Mouse (Mus musculus) CD4-positive helper T cell, adult 2 months (primary cell): ENCODE results near the gene Tox2.

Experiments used
- DNase-seq: peaks from one replicate; pipeline ENCODE4 v3.0.0-alpha.2; 2012; ENCODE audit warnings: low read depth, missing footprints, low spot score

Tox2 gene

DNA sequence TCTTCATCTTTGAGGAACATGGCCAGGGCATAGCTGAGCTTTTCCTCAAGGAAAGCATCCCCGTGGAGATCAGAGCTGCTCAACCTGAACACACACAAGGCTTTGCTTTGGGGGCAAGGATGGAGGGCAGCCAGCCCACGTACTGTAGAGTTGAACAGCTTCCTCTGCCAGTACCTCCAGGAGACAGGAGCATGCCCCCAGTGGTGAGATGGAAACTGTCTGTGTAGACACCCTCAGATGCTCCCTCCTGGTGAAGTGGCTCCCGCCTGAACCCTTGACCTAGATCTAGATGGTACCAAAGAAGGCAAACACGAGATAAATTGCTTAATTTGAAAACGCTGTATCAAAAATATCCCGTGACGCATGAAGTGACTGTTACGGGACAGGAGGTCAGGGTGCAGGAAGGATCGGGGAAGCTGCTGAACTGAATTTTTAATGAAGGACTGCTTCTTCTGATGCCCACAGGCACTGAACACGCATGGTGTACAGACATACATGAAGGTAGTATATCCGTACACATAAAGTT lies 107.3 kb downstream of the Tox2 start:
- DNase-seq = no peak

DNA sequence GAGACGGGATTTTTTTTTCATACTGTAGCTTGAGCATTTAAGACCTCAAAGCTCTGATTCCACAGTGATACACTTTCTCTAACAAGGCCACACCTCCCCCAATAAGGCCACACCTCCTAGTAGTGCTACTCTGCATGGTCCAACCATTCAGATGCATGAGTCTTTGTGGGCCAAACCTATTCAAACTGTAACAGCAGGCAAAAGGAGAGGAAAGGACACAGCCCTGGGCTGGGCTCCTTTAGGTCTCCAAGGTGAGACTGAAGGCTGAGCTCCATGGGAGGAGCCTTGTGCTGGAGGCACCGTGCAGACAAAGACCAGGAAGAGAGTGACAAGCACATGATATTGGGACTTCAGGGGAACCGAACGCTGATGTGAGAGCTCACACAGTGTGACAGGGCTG lies 114.4 kb downstream of the Tox2 start:
- no peak for DNase-seq

DNA sequence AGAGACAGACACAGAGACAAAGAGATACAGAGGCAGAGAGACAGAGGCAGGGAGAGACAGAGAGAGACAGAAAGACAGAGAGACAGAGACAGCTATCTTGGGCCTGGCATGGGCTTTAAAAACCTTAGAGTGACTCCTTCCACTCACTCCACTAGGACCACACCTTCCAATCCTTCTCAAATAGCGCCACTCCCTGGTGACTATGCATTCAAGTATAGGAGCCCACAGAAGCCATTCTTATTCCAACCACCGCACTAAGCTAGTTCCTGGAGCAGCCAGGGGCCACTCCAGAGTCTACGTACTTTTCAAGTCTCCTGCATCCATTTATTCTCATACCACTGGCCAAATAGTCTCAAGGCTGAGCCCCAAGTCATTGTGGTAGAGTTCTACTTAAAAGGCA lies 115.9 kb downstream of the Tox2 start:
- DNase-seq = no peak

DNA sequence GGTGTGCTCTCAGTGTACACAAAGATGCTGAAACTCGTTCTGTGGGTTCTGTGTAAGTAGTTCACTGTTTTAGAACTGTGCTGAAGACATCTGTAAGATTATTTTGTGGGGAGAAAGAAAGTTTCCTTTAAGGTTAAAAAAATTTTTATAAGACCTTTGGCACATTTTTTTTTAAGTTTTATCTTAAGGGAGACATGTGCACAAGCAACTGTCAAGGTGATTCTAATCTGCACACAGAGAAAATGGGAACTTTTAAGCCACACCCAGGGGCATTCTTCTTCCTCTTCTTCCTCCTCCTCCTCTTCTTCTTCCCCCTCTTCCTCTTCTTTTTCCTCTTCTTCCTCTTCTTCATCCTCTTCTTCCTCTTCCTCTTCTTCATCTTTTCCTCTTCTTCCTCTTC lies 120.2 kb downstream of the Tox2 start:
- DNase-seq = no peak

DNA sequence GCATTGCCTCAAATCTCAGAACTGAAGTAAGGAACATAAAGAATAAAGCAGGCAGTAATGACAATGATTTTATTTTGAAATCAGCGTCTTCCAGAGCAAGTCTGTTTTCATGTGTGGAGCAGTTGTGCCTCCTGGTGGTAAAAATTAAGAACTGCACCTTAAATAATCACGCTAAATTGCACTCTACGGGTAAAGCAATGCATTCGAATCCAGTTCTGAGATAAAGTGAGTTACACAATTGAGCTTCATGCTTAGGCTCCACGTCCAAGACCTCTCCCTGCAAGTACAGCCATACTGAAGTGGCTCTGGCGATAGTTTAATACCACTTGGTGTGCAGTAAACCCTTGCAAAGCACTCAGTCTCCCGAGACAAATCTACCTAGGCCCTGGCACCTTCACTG lies 127.8 kb downstream of the Tox2 start:
- peak; percentile 67 for DNase-seq

DNA sequence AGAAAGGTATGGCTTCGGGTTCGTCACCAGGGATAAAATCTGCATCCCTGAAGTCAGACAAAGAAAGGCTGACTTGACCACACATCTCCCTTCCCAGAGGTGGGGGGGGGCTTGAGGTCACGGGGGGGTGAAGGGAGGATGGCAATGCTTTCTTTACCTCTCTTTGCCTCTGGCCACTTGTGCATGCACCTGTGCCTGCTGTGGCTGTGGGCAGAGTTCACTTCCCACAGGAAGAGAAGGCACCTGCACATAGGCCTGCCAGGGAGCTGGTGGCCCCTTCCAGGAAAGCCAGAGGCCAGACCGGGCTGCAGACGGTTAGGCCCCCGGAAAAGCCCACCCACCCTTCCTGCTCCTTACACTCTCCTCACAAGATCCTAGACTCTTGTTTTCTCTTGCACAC lies 128.5 kb downstream of the Tox2 start:
- no peak for DNase-seq

DNA sequence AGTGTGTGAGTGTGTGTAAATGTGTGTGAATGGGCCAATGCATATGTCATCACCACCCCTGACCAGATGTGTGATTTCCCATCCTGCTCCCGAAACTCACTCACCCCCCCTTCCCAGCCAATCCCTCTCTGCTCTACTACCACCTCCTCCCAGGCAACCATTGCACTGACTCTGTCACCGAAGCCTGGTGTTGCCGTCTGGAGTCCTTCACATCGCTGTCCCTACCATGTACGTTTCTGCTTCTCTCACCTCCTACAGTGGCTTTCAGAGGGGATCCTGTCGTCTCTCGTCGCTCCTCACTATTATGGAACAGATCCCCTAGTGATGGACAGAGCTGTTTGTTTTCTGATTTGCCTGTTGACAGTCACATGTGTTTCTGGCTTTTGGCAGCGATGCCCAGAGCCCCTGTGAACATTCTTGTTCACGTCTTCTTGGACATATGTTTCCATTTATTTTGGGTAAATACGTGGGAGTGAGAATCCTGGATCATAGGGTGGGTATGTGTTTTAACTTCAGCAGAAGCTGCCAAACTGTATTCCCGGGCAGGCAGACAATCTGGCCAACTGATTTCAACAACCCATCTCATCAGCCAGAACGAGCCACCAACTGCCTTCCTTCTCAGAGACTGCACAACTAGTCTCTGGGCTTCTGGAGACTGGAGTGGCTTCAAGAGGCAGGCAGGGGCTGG lies 129.6 kb downstream of the Tox2 start:
- DNase-seq = no peak

DNA sequence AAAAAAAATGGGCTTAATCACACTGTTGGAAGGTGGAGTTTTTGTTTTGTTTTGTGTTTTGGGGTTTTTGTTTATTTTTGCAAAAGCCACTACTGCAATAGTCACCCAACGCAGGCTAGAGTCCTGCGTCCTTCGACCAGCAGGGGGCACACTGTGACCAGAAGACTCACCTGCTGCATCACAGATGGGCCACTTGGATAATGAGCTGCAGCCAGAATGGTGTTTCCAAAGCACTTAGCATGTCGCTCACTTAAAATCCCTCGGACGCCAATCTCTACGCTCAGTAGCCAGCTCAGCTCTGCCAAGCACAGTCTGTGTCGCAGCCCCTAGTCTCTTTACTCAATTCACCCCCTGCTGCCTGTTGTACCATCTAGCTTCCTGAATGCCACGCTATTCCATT lies 137.3 kb downstream of the Tox2 start:
- DNase-seq = peak; percentile 40

DNA sequence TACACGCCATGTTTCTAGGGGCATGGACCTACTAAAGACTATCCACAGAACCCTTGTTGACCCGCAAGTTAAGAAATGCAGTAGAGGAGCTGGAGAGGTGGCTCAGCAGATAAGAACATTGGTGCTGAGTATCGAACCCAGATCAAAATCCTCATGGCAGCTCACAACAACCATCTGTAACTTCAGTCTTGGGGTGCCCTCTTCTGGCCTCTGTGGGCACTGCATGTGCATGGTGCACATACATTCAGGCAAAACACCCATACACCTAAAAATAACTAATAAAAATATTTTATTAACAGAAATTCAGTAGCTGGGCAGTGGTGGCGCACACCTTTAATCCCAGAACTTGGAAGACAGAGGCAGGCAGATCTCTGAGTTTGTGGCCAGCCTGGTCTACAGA lies 140.7 kb downstream of the Tox2 start:
- DNase-seq = peak; percentile 37

DNA sequence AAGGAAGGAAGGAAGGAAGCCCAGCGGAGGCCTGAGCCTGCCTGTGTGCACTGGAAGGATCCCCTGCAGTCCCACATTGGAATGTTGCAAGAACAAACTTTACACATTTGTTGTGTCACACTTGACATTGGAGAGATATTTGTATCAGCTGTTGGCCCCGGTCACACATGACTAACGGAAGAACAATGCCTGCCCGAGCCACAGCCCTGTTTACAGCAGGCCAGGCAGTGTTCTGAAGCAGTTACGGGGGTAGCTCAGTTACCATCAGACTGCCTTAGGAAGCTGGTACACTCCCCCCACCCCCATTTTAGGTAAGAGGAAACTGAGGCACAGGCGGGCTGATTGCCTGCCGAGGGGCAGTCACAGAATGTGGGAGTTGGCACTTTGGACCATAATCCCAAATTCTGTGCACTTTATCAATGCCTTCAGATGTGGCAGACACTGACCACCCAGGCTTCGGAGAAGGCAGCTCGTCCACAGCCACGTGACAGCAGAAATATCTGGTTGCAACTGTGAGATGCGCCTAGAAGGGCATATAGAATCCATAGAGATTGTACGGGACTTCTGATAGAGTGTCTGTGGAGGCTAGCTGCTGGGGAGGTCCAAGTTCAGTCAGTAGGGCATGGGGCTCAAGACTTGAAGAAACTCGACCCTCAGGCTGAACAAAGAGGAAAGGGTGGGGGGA lies 142.2 kb downstream of the Tox2 start:
- no peak for DNase-seq

DNA sequence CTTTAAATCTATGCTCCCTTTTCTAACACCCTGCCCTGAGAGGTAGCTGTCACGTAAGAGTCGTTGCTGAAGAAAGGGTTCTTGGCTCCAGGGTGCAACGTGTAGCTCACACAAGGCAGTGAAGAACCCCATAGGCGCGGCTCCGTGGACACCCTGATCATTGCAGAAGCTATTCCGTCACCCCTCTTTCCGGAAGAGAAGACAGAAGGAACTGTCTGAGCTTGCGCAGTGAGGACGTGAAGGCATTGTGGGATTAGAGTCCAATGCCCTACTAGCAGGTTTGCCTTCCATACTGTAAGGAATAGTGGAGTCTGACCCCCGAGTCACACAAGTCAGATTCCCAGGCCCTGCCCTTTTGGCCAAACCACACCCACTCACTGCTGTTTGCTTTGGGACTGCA lies 143.6 kb downstream of the Tox2 start:
- no peak for DNase-seq

DNA sequence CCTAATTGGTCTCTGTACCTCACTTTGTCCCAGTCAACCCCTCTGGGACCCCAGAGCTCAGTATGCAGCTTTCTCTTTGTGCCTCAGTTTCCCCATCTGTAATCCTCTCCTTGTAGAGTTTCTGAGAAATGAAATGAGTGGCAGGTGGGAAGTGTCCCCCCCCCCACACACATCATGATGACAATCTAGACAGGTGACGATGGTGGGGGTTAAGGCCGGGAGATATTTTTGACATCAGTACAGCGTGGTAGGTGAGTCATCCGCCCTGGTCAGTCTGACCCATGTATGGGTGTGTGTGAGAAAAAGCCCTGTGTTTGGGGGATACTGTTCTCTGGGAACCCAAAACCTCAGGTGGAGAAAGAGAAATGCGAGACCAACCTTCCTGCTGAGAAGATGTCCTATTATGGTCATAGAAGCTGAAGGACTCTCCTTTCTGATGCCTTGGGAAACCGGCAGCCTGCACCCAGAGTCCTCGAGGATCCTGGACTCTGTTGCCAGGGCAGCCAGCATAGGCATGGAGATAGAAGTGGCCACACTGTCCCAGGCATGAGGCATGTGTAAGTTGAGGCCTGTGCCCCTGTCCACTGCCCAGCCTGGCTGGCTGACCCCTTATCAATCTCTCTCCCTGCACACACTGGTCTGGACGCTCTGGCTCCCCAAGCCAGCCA lies 144.7 kb downstream of the Tox2 start:
- DNase-seq = no peak

DNA sequence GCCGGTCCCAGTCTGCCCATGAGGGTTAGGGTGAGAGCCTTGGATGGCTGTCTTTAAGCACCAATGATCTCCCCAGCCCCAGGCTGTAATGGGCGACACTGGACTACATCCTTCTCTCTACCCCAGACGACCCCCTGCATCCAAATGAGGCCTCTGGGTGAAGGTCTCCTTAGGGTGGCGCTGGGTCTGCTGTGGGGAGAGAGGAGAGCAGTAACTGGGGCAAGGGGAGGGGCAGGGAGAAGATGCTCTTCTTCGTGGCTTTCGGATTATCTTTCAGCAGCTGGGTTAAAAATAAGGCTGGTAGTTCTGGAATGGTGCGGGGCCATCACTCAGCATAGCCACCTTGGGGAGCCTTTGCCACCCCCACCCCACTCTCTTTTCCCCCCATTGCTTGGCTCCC lies 145.8 kb downstream of the Tox2 start:
- no peak for DNase-seq

DNA sequence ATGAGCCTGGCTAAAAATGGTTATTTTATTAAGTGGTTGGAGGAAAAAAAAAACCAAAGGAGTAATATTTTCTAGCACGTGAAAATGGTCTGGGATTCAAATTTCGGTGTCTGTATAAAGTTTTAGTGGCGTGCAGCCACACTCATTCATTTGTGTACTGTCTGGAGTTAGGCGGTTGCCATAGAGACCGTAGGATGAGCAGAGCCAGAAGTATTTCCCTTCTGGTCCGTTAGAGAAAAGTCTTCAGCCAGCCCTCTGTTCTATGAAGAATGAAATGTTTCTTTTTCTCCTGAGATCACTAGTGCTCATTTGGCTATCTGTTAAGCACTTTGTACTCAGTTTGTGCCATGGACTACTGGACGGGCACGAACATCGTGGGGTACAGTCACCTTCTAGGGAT lies 146.5 kb downstream of the Tox2 start:
- DNase-seq = no peak

DNA sequence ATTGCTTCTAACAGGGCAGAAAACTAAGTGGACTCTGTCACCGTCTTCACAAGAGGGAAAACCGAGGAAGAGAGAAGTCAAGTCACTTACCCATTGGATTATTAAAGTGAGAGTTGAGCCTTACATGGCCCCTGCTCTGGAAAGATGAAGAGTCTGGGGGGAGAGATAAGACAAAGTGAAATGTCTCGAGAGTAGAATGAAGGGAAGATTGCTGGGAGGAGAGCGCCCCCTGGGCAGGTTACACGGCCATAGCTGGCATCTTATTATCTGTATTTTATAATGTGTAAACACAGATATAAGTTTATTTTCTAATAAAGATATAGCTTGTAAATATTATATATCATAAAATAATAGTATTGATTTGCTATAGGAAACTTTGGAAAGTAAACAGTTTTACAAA lies 147.5 kb downstream of the Tox2 start:
- DNase-seq = no peak

DNA sequence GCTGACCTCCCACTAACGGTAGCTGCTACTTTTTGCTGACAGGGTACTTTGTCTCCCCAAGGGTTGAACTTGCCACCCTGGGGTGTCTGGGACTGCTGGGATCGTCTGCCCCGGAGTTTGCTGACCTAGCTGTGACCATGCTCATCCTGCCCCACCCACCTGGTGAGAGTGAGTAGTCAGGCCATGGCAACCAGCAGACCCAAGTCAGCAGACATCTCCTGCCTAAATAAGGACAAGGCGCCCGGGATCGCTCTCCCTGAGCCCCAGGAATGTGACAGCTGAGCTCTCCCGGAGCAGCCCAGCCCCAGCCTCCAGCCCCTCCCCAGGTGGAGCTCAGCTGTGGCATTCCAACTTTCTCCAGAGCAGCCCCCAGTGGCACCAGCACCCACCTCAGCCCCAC lies 150.8 kb downstream of the Tox2 start:
- no peak for DNase-seq

DNA sequence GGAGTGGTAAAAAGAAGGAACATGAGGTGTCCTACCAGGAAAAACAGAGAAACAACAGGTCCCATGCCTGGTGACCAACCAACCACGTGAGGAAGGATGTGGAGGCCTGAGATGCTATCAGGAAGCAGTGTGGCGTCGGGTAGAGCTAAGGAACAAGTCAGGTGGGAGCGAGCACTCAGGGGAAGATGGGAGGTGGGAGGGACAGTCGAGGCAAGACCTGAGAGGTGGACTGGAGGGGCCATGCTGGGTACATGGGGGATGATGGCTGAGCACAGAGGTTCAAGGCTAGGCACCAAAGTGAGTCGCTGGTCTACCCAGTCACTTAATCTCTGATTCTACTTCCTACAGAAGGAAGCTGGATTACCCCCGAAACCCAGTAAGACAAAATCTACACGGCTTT lies 152.7 kb downstream of the Tox2 start:
- DNase-seq = no peak

DNA sequence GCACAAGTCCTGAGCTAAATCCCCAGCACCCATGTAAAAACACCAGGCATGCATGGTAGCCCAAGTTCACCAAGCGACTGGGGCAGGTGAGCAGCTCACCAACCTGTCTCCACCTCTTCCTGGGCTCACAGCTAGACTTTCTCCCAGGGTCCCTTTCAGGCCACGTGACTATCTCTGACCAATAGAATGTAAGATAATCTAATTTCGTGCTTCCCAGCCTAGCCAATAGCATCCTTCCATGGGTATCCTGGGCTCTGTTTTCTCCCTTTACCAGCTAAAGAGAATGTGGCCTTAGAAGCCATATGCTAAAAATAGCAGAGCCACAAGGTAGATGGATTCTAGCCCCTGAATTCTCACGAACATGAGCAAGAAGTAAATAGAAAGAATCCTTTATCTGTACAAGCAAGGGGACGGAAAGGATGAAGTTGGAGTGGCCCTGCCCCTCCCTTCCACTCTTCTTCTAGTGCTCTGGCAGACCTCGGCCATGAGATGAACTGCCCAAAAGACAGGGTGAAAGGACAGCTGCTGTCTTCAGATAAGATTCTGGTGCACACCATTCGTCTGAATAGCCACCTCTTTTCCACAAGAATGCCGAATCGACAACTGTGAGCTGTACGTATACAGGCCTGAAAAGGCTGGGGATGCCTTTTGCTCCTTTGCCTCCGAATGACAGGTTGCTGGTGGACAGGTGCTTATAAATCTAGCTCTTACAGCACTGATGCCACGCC lies 153.4 kb downstream of the Tox2 start:
- no peak for DNase-seq

DNA sequence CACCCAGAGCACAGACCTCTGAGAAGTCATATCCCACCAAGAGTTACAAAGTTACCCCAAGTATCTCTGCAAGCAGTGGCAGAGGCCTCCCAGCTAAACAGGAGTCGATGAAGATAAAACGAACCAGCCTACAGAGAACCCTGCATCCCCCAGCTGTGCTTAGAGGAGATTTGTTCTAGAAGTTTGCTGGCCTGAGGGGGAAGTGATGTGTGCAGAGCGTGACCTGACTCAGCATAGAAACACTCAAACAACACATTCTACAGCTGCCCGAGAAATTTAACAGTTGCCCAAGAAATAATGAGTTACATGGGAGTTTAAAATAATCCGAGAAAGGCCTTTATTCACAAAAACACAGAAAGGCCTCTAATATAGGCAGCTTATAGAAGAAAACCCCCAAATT lies 155.7 kb downstream of the Tox2 start:
- DNase-seq = no peak

DNA sequence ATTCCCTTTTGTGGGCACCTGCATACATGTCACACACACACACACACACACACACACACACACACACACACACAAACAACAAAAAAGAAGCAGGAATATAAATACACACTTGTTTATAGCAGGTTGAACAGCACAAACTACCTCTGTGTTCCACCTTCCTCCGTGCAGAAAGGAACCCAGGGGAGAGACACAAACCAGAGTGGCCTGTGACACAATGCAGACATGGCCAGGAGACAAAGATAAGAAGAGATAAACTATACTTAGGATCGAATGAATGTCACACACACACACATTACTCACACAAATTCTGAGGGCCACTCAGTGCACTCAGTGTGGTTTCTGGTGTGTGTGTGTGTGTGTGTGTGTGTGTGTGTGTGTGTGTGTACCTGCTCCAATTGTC lies 156.3 kb downstream of the Tox2 start:
- no peak for DNase-seq

DNA sequence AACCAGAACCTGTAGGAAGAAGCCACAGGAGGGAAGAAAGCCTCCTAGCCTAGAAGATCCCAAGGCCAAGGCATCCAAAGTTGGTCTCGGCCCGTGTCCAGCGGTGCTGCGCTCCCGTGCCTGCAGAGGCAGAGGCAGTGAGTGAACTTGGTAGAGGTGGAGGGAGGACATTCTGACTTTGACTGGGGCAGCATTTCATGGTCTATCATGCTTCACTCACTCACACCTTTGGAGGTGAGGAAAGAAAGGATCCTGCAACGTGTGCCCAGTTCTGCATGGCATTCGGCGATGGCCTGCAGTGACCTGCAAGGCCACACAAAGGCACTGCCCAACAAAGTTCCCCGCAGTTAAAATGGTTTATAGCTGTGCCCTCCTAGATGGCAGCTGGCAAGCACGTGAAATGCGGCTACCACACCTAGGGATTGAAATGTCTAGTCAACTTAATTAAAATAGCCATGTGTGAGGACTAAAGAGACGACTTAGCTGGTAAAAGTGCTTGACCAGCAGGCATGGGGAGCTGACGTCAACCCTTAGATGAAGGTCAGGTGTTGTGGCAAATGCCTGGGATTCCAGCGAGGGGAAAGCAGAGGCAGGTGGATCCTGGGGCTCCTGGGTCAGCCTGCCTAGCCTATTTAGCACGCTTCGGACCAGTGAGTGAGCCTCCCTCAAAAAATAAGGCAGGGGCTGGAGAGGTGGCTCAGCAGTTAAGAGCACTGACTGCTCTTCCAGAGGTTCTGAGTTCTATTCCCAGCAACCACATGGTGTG lies 158.1 kb downstream of the Tox2 start:
- DNase-seq = no peak
